Mouse (Mus musculus) testis, postnatal 14 days (tissue): Measurements from ENCODE around the gene Stat3.

Source experiments
- DNase-seq: peaks from one replicate; pipeline ENCODE4 v3.0.0; 2021; ENCODE audit warnings: low spot score

Stat3 gene

DNA sequence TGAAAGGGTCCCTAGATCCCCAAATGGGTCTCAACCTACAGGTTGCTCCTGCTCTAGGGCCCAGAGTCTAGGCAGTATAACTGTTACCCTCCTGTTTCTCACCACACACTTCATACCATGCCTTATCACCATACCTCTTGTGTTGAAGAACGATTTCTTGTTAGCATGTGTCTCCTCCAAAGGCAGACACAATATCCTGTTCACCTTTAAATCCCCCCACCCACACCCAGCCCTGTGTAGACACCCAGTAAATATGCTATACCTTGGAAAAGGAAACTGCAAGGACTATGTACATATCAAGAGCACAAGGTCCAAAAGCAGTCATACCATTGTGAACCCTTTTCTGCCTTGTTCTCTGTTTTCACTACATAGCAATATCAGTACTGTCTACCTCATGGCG lies 87.3 kb downstream of the Stat3 start:
- no peak for DNase-seq

DNA sequence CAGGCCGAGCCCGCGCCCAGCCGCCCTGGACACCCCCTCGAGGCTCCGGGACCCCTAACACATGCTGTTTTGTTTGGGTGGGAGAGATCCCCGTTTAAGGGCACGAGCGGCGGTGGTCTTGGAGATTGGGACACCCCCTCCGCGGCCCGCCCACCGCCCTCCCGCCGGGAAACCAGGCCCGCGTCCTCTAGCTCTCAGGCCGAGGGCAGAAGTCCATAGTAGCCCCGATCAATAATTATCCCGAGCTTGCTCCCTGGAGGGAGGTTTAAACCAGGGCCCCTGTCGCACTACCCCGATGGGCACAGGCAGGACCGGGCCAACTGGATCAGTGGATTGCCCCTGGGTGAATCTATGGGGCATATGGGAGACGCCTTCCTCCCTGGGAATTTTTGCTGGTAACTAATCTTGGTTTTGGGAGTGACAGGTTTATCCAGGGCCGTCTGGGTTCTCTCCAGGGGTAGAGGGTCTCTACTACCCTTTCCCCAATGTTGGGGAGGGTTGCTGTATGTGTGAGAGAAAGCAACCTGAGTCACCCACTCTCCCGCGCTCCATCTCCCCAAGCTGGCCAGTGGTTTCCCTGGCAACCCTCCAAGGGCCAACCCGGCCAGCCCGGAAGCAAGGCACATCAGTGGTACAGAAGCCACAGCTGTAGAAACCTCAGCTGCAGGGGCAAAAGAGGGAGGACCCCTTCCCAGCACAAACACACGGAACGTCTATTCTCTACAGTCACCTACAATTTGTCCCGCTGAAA lies 88.4 kb downstream of the Stat3 start:
- DNase-seq, result peak; percentile 48

DNA sequence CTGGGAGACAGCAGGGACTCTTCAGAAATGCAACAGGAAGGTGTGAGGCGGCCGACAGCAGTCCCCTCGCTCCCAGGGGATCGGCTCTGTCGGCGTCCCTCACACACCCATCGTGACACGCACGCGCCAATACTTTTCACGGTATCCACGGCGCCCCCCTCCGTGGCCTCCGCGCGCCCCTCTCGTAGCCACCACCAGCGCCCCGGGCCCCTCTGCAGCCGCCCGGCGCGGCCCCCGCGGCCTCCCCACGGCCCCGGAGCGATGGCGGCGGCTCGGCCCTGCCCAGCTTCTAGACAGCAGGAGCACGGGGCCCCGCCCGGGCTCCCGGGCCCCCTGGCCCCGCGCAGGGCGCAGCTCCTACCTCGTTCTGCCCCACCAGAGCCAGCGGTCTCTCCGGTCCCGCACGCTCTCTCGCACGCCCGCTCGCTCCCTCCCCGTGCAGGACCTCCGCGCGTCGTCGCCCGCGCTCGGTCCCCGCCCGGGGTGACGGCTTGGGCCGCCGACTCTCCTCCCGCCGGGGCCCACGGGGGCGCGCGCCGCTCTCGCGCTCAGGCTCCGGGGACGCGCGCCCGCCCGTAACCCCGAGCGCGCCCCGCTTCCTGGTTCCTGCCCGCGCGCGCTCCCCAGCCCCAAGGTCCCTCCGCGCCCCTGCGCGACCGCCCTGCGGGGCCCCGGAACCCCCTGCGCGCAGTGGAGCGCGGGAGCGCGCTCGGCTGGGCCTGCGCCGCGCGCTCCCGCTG lies 89.1 kb downstream of the Stat3 start, which contains the start of gene Stat5b:
Gene Stat5b, minus strand, starts transcription at position 687 of the 740 bp plus-strand sequence.
- DNase-seq, result peak; percentile 57

DNA sequence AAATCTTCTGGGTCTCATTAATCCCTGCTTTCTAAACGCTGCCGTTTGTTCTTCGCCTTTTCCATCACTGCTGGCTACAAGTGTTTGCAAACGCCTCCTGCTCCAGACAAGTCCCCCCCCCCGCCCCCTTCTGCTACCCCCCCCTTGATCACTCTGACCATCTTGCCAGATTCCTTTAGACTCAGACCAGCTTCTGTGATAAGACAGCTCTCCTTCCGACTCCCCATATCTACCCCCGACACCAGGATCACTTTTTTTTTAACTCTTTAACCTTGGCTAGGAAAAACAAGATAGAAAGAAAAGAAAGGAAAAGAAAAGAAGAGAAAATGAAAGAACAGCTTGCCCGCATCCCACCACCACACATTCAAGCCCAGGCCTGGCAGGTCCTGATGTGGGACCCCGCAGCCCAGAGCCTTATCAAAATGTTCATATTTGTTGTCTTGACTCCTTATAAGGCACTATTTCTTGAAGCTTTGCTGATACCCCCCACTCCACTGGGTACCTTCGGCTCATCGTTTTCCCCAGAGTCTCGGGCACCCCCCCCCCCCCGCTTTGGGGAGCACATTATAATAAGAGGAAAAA lies 89.8 kb downstream of the Stat3 start:
- no peak for DNase-seq

DNA sequence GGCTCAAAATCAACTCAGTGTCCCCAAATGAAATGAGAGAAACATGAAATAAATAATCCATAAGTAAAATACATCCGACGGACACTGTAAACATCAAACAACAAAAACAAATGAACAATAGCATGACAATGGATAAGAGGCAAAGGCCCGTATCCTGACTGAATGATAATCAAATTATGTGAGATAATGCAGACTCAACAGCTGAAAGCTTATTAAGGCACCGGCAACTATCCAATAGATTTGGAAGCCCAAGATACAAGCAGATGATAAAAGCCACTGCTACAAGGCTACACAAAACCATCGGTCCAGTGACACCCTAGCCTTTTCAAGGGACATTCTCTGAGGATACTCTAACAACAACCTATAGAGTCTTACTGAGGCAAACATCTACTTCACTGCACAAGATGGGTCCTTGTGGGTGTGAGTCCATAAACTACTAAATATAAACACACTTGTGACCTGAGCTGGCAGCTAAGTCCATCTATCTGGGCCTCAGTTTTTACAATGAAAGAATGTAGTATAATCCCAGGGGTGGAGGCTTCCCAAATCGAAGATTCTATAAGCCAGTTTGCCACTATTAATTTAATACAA lies 90.5 kb downstream of the Stat3 start:
- no peak for DNase-seq

DNA sequence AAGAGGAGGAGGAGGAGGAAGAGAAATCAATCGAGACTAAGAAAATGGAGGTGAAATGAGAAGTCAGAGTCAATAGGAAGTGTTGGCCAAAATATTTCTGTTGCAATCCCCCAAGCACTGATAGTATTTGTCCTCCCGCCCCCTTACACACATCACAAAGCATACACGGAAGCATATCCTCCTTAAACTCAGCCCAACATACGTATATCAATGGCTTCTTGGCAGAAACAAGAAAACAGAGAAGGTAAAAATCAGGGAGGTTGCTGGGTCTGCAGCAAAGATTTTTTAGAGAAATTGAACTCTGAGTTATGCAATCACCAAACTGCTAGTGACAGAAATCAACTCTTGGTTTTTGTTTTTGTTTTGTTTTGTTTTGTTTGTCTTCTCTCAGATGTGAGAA lies 91.3 kb downstream of the Stat3 start:
- no peak for DNase-seq

DNA sequence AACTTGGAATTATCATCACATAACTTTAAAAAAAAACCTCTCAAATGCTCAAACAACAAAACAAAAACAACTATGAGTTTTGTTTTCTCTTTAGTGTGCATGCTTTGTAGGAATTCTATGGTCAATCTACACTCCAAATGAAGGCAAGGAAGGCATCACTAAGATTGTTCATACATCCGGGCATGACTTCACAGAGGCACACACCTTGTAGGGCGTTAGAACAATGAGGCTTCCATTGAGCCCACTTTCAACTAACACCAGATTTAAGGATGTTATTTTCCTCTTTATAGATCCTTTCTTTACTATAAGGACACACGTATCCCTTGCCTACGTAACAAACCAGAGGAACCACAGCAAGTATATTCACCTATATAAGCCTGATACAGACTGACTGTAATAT lies 91.8 kb downstream of the Stat3 start:
- DNase-seq, result no peak

DNA sequence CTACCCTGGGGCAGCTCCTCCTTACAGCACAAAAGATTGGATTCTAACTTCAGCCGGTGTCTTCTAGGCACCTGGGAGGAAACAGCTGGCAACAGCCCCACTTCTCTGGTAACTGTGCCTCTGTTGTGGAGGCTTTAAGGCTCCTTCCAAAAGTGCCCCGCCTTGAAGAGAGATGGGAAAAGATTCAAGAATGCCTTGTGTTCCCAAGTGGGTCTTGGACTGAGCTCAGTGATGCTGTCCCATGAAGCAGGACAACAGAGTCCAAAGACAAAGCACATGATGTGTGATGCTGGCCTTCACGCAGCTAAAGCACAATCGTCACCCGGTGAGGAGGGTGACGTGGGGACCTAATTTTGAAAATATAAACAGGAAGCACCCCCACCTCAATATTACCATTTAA lies 93.5 kb downstream of the Stat3 start:
- no peak for DNase-seq

DNA sequence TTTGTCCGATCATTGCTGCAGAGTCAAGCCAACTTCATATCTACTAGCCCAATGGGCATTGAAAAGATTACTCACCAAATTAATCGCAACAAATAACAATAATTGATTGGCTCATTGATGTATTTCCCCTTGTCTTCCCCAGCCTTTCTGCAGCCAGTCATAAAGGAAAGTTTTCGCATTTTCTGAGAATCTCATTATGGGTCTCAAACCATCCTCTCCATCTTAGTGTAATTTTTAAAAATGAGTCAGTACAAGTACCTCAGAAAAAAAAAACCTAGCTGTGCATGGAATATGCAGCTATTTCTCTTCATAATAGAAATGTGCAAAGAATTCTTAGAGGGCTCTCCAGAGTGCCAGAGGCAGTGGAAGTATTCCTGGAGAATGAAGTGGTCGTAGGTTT lies 95.2 kb downstream of the Stat3 start:
- DNase-seq, result no peak

DNA sequence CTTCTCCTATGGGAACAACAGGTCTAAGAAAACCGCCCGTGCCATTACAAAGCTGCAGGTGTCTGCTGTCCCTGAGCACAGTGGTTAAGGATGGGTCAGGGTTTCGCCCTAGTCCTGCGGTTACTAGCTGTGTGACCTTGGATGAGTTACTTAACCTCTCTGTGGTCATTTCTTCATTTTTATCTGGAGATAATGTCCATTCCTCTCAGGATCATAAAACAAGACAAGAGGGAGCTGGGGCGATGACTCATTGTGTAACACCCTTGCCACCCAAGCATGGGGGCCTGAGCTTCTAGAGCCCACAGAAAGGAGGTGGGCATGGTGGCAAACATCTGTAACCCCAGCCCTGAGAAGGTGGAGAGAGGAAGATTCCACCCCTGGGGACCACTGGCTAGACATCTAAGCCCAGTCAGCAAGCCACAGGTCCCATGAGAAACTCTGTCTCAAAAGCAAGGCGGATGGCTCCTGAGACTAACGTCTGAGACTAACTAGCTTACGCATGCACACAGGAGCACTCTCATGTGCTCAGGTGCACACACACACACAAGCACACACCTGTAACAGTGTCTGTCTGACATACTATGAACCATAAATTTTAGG lies 96.2 kb downstream of the Stat3 start:
- no peak for DNase-seq

DNA sequence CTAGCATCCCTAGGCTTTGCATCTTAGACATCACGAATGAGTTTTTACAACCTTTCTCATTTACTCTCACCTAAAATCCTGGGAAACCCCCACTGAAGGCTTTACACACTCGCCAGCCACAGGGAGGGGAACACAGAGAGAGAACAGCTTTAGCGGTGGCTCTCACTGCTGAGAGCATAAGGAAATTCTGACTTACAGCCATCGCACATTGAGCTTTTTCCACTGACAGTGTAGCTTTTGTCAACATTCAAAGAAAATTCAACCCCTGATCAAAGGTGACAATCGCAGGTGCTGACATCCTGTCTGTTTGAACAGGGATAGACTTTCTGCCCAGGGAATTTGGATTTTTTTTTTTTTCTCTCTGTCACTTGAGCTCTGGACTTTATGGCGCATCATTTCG lies 97.3 kb downstream of the Stat3 start:
- no peak for DNase-seq

DNA sequence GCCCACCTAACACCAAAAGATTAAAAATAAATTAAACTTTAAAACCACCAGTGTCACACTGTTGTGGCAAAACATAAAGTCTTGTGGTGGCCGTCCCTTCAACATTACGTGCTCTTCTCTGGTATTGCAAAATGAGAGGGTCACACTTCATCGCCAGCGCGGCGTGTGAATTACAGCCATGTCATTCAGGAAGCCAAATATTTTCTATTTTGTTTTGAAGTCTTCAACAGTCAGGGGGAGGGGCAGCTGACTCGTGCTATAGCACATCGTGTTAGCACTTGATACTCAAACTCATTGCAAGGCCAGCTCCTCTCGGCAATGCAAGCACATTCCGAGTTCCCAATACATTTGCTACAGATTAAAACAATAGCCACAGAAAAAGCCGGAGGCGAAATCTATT lies 98.5 kb downstream of the Stat3 start:
- DNase-seq, result no peak

DNA sequence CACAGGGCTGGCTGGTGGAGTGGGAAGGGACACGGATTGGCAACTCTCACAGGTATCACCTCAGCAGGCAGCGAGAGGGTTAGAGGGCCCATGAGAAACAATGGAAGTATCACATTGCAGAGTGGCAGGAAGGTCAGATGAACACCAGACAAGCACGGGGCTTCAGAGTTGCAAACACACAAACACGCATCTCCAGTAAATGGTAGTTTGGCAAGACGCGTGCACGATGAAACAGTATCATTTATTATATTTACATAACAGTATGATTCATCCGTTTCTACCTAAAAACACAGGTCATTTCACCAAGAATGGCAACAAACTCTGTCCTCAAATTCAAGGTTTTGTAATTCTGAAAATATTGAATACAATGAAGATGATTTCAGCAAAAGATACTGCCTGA lies 99.8 kb downstream of the Stat3 start:
- DNase-seq, result no peak

DNA sequence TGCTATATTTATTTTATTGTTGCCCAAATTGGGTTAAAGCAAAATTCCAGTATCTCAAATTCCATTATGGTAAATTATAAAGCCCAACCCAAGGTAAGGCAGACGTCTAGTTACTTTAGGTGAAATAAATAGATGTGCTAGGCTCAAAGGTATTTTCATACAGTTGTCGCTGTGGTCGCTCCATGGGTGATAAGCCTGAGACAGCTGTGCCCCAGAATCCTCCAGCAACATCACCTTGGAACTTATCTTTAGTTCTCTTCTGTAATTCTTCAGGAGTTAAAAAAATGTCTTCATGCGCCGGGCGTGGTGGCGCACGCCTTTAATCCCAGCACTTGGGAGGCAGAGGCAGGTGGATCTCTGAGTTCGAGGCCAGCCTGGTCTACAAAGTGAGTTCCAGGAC lies 100.4 kb downstream of the Stat3 start:
- no peak for DNase-seq

DNA sequence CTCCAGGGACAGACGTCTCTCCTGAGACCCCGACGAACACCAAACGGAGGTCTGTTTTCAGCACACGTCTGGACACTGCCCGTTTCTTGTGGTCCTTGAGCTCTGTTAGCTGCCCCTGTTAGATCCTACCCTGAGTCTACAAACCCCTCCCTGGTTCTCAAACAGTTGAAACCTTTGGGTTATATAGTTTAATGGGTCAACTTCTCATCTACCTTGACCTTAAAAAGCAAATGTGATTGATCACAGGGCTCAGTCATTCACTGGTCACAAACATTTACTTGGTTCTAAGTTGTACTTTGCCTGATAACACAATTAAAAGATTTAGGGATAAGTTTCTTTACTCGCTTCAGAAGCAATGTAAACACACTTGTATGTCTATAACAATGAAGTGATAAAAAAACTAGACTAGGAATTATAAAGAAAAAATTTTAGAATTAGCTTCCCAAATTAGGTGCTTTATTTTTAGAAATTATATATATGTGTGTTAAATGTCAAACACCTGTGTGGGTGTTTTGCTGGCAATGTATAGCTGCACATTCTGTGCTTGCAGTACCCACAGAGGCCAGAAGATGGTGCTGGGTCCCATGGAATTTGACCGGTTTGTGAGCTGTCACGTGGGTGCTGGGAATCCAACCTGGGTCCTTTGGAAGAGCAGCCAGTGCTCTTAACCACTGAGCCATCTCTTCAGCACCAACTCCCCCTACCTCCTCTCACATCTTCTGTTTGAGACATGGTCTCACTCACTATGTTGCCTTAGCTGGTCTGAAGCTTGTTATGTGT lies 102.2 kb downstream of the Stat3 start:
- DNase-seq, result peak; percentile 48
